Mouse (Mus musculus): ENCODE data around the gene Gm2897.
"Not testable (repeated sequence)": the region's sequence is repeated elsewhere in the genome, so short reads cannot be mapped to it uniquely, and the experiment has no call there.

Gene Gm2897

DNA sequence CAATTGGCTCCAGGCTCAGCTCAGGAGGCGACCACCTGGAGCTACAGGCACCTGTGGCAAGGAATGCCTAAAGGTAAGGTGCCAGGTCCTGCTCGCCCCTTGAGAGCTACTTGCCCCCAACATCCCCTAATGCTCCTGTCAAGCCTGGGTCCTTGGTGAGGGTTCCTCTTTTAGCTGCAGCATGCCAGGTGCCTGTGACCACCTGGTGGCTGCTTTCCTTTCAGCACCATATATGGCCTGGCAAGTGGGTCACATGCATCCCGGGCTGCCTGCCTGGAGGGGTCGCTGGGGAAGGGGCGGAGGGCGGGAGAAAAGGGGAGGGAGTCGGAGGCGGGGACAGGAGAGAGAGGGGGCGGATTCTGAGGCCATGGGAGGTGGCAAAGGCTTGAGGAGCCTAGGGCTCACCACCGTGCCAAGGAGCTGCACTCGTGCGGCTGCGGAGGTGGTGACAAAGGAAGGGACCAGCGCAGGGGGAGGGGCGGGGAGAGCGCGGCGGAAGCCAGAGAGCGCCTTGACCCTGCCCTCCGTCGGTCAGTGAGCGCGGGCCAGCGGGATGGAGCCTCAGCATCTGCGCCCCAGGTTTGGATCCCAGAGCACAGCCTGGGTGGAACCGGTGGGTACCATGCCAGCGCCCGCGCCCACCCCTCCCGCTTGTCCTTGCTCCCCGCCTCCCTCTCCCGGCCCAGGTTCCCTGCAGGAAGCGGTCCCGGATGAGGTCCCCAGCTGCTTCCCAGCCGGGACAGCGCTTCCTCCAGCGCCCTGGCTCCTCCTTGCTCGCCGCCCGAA lies at the start of gene Gm2897:
Gene Gm2897 (plus strand): TSS at position 559 of the 786 bp plus-strand sequence.
- H3K36me3 ChIP-seq (ENCODE audit: insufficient read depth, low read length); H3K27me3 ChIP-seq (ENCODE audit: insufficient read depth, low read length); H3K9me3 ChIP-seq (ENCODE audit: low read length); H3K4me1 ChIP-seq (replicated peaks; ENCODE audit: low read depth, low read length): not testable (repeated sequence)
- peak within 1 kb of the TSS; percentile 57 for H3K4me3 ChIP-seq (replicated peaks; ENCODE audit: low read length)

DNA sequence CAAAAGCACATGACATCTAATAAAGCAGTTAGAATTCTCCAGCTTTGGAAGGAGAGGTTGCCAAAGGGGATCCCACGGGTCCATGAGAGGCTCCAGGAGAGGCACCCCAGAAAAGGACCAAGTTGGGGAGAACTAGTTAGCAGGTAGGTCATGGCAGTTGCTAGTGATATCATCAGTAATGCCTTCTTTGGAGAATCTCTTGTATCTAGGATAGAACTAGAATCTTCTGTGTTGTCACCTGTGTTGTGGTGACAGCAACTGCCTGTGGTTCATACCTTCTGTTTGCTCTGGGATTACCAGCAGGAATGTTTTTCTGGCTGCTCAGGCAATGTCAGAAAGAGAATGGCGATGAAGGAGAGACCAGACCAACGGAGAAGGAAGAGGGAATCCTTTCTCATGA lies 19.4 kb upstream of the Gm2897 start, which contains the start of gene Gm2888:
Gene Gm2888 (plus strand): TSS at position 301 of the 400 bp plus-strand sequence.
- not testable (repeated sequence) for H3K36me3 ChIP-seq (ENCODE audit: insufficient read depth, low read length); H3K4me3 ChIP-seq (replicated peaks; ENCODE audit: low read length); H3K27me3 ChIP-seq (ENCODE audit: insufficient read depth, low read length); H3K9me3 ChIP-seq (ENCODE audit: low read length); H3K4me1 ChIP-seq (replicated peaks; ENCODE audit: low read depth, low read length)

DNA sequence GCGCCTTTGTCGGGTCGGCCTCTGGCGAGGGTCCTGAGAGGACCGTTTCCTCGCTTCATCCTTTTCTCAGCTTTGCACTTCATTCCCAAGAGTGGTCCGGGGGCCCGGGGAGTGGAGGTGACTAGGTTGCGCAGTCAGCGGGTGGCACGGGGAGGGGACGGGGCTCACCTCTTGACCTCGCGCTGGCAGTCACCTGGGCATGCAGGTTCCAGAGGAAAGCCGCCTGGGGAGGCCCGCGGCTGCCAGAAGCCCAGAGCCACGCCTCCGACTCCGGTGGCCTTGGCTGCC lies 372 bp downstream of the Gm2897 start:
- not testable (repeated sequence) for H3K36me3 ChIP-seq (ENCODE audit: insufficient read depth, low read length); H3K27me3 ChIP-seq (ENCODE audit: insufficient read depth, low read length); H3K9me3 ChIP-seq (ENCODE audit: low read length); H3K4me1 ChIP-seq (replicated peaks; ENCODE audit: low read depth, low read length)
- H3K4me3 ChIP-seq (replicated peaks; ENCODE audit: low read length), result peak overlapping the region; percentile 57

GRCm38 (mm10) chr14:3050087-3050486 lies 1.0 kb downstream of the Gm2897 start:
- H3K9me3 ChIP-seq (ENCODE audit: low read length); H3K27me3 ChIP-seq (ENCODE audit: insufficient read depth, low read length); H3K36me3 ChIP-seq (ENCODE audit: insufficient read depth, low read length); H3K4me3 ChIP-seq (replicated peaks; ENCODE audit: low read length); H3K4me1 ChIP-seq (replicated peaks; ENCODE audit: low read depth, low read length): not testable (repeated sequence)

GRCm38 (mm10) chr14:3116051-3116450 lies 67.0 kb downstream of the Gm2897 start:
- H3K27me3 ChIP-seq (ENCODE audit: insufficient read depth, low read length); H3K36me3 ChIP-seq (ENCODE audit: insufficient read depth, low read length); H3K4me3 ChIP-seq (replicated peaks; ENCODE audit: low read length); H3K9me3 ChIP-seq (ENCODE audit: low read length); H3K4me1 ChIP-seq (replicated peaks; ENCODE audit: low read depth, low read length): not testable (repeated sequence)
